Mouse (Mus musculus) hindbrain, embryonic 15.5 days (tissue): ENCODE results near the gene Mki67. TPM values are rescaled to one million over a fixed set of nuclear protein-coding genes. Genes with fewer than 3 reads are reported as not detected.
"Not testable (repeated sequence)": the region's sequence is repeated elsewhere in the genome, so short reads cannot be mapped to it uniquely, and the experiment has no call there.

ENCODE experiments used
- ATAC-seq: fragments of 200-750 bp; cut with Nextera tagmentation; 2 replicates; pipeline ENCODE4 v1.8.0; 2017; ENCODE audit warnings: low read depth, moderate number of reproducible peaks, moderate TSS enrichment; ENCODE audit not compliant: low FRiP score
- H3K27ac ChIP-seq: fragments of 300-500 bp; sonication (generic); replicated peaks from 2 replicates; pipeline ENCODE4 v1.5.1; 2015; ENCODE audit warnings: mild to moderate bottlenecking, inconsistent platforms
- H3K27me3 ChIP-seq: fragments of 300-500 bp; sonication (generic); 2 replicates; pipeline ENCODE4 v1.6.1; 2015; ENCODE audit warnings: control low read depth, inconsistent platforms
- H3K36me3 ChIP-seq: fragments of 300-500 bp; sonication (generic); 2 replicates; pipeline ENCODE4 v1.6.1; 2015; ENCODE audit warnings: control low read depth, inconsistent platforms
- H3K4me1 ChIP-seq: fragments of 300-500 bp; sonication (generic); replicated peaks from 2 replicates; pipeline ENCODE4 v1.6.1; 2015; ENCODE audit warnings: control low read depth, inconsistent platforms
- H3K4me2 ChIP-seq: fragments of 300-500 bp; sonication (generic); 2 replicates; pipeline ENCODE4 v1.6.1; 2015; ENCODE audit warnings: moderate library complexity, mild to moderate bottlenecking, inconsistent platforms
- H3K4me3 ChIP-seq: fragments of 300-500 bp; sonication (generic); 2 replicates; pipeline ENCODE4 v1.5.1; 2015; ENCODE audit warnings: mild to moderate bottlenecking, inconsistent platforms
- H3K9ac ChIP-seq: fragments of 300-500 bp; sonication (generic); 2 replicates; pipeline ENCODE4 v1.6.1; 2015; ENCODE audit warnings: inconsistent platforms
- H3K9me3 ChIP-seq: fragments of 300-500 bp; sonication (generic); 2 replicates; pipeline ENCODE4 v1.6.1; 2016; ENCODE audit warnings: control low read depth, inconsistent platforms
- WGBS: fragments of 180-500 bp; shearing (Covaris S2); methylation state at CpG from one replicate; pipeline ENCODE4 v1.1.7; 2015; 5-methylcytosine and 5-hydroxymethylcytosine counted together
- polyA plus RNA-seq: library from polyadenylated mRNA; unstranded; fragments of >200 nt; fragmentation: Nextera tagmentation; extraction: Ambion mirVana; gene quantifications from 2 replicates; pipeline ENCODE4 v1.2.1, GENCODE M21; 2015

Mki67 gene
- polyA plus RNA-seq, 1 experiment from 2014 or later: 6.4 TPM

DNA sequence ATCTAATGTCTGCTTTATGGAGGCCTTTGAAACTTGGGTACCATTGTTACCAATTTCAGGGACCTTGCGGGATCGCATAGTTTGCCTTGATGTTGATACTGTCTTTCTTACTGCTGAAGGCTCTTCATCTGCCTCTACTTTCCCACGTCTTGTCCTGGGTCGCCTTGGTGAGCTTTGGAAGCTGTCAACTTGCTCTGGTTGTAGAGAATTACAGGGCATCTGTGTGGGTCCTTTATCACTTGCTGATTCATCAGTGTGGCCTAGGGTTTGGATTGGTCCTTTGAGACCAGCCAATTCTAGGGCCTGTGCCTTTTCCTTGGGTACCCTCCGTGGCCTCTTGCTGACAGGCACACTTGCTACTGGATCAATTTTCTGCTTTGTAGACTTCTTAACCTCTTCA is 21.4 kb downstream of the Mki67 start:
- ATAC-seq: no peak
- no peak overlapping the region for H3K4me3 ChIP-seq
- WGBS: 94% methylated on average over 5 of the region's 5 CpGs

DNA sequence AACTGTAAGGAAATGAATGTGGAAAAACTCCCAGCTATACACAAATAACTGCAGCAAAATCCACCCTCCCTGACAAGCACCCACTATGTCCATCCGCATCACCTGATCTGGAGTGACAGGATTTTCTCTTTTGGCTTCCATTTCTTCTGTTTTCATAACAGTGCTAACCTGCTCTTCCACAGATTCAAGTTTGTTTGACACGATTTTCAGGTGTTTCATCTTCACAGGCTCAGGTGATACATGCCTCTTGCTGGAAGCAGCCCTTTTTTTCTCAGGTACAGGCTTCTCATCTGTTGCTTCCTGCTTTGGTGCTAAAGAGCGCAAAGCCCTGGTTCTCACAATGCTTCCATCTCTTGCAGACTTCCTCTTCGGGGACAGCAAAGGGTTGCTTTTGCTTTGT is 22.0 kb downstream of the Mki67 start:
- no peaks in the 10 kb centered on the region for H3K27me3 ChIP-seq
- no peak overlapping the region for H3K4me2 ChIP-seq
- H3K36me3 ChIP-seq: no peaks in the 10 kb centered on the region; the same call in 1 of the 2 replicates
- H3K9ac ChIP-seq: no peak overlapping the region
- H3K4me1 ChIP-seq: no peaks in the 10 kb centered on the region
- H3K9me3 ChIP-seq: no peaks in the 10 kb centered on the region
- WGBS: 92% methylated on average over 4 of the region's 4 CpGs
- no peak overlapping the region for H3K27ac ChIP-seq
- no peak overlapping the region for H3K4me3 ChIP-seq
- ATAC-seq: no peak

More for the DNA sequence above, 21.4 kb downstream of the Mki67 start:
- Histone ChIP-seq H3K27me3 (no peaks in the 10 kb centered on the region), H3K9me3 (no peaks in the 10 kb centered on the region), H3K27ac (no peak overlapping the region), H3K4me1 (no peaks in the 10 kb centered on the region), H3K36me3 (no peaks in the 10 kb centered on the region; the same call in 1 of the 2 replicates), H3K4me2 (no peak overlapping the region), H3K9ac (no peak overlapping the region)

DNA sequence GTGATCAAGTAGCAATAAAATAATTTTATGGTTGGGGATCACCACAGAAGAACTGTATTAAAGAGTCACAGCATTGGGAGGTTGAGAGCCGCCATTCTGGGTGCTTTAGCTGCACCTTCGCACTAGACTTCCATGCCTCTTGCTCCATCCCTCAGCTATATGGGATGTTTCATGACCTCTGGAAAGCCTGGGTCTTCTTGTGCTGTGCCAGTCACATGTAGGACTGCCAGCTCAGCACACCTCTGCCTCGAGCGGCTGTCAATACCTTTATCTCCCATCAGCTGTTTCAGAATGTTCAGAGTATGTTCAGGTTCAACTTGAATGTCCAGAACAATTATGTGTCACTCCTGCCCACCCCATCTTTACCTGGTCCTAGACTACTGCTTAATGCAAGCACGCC is 24.2 kb downstream of the Mki67 start:
- ATAC-seq: no peak
- H3K9ac ChIP-seq: no peak overlapping the region
- H3K9me3 ChIP-seq: no peaks in the 10 kb centered on the region
- 96% methylated on average over 5 of the region's 5 CpGs for WGBS
- no peaks in the 10 kb centered on the region for H3K4me1 ChIP-seq
- H3K27ac ChIP-seq: no peak overlapping the region
- no peak overlapping the region for H3K4me2 ChIP-seq
- H3K4me3 ChIP-seq: no peak overlapping the region
- H3K27me3 ChIP-seq: no peaks in the 10 kb centered on the region
- no peaks in the 10 kb centered on the region for H3K36me3 ChIP-seq

GRCm38 (mm10) chr7:135689396-135689795 is 26.8 kb downstream of the Mki67 start:
- Histone ChIP-seq H3K9me3 (no peaks in the 10 kb centered on the region), H3K4me1 (no peaks in the 10 kb centered on the region), H3K36me3 (no peaks in the 10 kb centered on the region), H3K27ac (no peak overlapping the region), H3K4me2 (no peak overlapping the region), H3K4me3 (no peak overlapping the region), H3K27me3 (no peaks in the 10 kb centered on the region), H3K9ac (no peak overlapping the region)
- ATAC-seq: no peak
- WGBS: 95% methylated on average over 7 of the region's 7 CpGs

DNA sequence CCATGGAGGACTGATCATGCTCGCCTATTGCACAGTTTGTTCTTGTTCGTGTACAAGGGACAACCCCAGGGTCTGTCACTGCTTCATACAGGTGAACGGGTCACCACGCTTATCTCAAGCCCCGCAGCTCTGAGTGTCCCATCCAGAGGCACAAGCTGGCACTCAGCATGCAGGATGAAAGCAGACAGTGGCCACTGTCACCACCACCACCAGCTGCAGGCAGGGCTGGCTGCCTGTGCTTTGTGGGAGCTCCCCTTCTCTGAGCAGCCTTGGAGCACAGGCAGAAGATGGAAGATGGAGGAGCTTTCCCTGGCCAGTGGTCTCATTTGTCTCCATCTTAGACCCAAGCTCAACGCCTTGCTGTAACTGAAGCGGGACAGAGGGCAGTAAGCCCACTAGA is 31.2 kb downstream of the Mki67 start:
- no peak overlapping the region for H3K9ac ChIP-seq
- no peak overlapping the region for H3K4me2 ChIP-seq
- no peaks in the 10 kb centered on the region for H3K36me3 ChIP-seq
- ATAC-seq: no peak
- no peak overlapping the region for H3K4me3 ChIP-seq
- WGBS: 85% methylated on average over 7 of the region's 7 CpGs
- no peaks in the 10 kb centered on the region for H3K27me3 ChIP-seq
- no peaks in the 10 kb centered on the region for H3K9me3 ChIP-seq
- H3K4me1 ChIP-seq: no peaks in the 10 kb centered on the region
- H3K27ac ChIP-seq: no peak overlapping the region

DNA sequence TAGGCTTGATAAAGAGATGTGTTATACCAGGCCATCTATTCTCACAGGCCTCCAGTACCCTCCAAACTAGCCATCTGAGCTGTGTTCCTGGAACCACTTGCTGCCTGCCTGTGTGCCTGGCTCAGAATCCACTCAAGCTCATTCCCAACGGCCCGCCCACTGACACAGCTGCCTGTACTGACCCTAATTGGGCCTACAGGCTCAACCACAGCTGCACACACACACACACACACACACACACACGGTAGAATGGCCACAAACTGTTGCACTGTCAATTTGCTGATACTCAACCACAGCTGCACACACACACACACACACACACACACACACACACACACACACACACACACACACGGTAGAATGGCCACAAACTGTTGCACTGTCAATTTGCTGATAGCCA is 32.1 kb downstream of the Mki67 start:
- not testable (repeated sequence) for H3K9me3 ChIP-seq, H3K4me1 ChIP-seq, H3K36me3 ChIP-seq, H3K4me2 ChIP-seq, ATAC-seq, H3K27ac ChIP-seq, H3K27me3 ChIP-seq, H3K9ac ChIP-seq, H3K4me3 ChIP-seq
- WGBS: 65% methylated on average over 4 of the region's 4 CpGs

DNA sequence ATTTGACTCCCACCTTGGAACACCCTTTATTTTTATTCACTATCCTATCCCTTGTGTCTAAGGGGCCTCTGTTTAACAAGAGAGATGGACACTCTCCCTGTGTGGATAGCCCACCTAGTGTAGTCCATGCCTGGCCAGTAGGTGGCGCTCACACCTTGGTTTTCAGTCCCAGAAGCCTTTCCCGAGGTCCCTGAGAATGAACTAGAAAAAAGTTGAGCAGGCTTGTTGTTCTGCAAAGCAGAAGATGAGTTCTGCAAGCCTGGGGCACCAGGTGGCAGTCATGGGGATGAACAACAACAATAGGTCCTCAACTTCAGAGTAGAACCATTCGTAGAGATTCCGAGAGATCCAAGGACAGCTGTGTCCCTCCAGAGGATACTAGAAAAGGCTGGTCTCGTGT is 35.8 kb downstream of the Mki67 start:
- no peaks in the 10 kb centered on the region for H3K36me3 ChIP-seq
- H3K9me3 ChIP-seq: no peaks in the 10 kb centered on the region
- no peak overlapping the region for H3K9ac ChIP-seq
- H3K4me1 ChIP-seq: no peaks in the 10 kb centered on the region
- no peaks in the 10 kb centered on the region for H3K27me3 ChIP-seq
- ATAC-seq: no peak
- WGBS: 72% methylated on average over 5 of the region's 5 CpGs
- no peak overlapping the region for H3K27ac ChIP-seq
- H3K4me2 ChIP-seq: no peak overlapping the region
- H3K4me3 ChIP-seq: no peak overlapping the region

- H3K27me3 ChIP-seq: no peaks in the 10 kb centered on the region
- no peak overlapping the region for H3K4me3 ChIP-seq
- H3K4me2 ChIP-seq: no peak overlapping the region
- H3K4me1 ChIP-seq: no peaks in the 10 kb centered on the region
- H3K9me3 ChIP-seq: no peaks in the 10 kb centered on the region
- no peak overlapping the region for H3K27ac ChIP-seq
- no peak for ATAC-seq
- no peak overlapping the region for H3K9ac ChIP-seq
- no peaks in the 10 kb centered on the region for H3K36me3 ChIP-seq
- WGBS: 81% methylated on average over 8 of the region's 8 CpGs
Measured at GRCm38 (mm10) chr7:135676722-135677121, 39.4 kb downstream of the Mki67 start.

GRCm38 (mm10) chr7:135673576-135673975 is 42.6 kb downstream of the Mki67 start:
- Histone ChIP-seq H3K4me1 (no peaks in the 10 kb centered on the region), H3K4me3 (no peak overlapping the region), H3K9me3 (no peaks in the 10 kb centered on the region), H3K4me2 (no peak overlapping the region), H3K27me3 (no peaks in the 10 kb centered on the region), H3K9ac (no peak overlapping the region), H3K36me3 (no peaks in the 10 kb centered on the region), H3K27ac (no peak overlapping the region)
- 54% methylated on average over 3 of the region's 3 CpGs for WGBS
- ATAC-seq: no peak

DNA sequence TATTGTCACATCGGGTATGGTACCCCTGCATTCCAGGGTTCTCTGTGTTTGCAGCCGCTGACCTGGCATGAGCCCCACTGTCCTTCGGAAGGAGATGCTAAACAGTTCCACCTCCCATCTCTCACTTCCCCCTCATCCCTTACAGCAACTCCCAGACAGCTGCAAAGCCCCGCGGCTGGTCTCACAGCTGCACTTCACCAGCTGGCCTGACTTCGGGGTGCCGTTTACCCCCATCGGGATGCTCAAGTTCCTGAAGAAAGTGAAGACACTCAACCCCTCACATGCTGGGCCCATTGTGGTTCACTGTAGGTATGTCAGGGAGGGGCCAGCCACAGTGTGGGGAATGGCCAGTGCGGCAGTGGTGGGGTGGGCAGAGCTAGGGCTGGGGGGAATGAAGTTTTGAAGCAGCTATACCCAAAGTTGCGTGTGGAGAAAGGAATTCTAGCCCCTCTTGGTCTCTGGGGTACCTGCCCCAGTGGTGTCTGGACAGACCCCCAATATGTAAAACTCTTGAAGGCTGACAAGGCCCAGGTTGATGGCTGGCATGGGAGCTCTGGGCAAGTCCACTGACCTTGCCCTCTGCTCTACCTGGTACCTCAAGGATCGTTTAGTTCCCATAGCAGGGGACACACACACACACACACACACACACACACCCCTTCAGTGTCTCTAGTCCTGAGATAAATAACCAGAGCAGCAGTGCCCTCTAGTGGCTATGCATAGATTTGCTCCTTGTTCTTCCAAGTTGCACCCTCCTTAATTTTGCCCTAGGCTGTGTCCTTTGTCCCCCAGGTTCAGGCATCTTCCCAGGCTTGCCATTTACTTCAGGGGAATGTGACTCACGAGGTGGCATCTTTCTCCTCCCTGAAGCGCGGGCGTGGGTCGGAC is 47.1 kb downstream of the Mki67 start:
- no peak overlapping the region for H3K27ac ChIP-seq
- no peaks in the 10 kb centered on the region for H3K36me3 ChIP-seq
- no peaks in the 10 kb centered on the region for H3K9me3 ChIP-seq
- H3K4me3 ChIP-seq: no peak overlapping the region
- H3K4me2 ChIP-seq: no peak overlapping the region
- peak; percentile 38; the same call in 1 of the 2 replicates for ATAC-seq
- 0 out of 2 replicates have a peak, but pooled peaks cover 2% of the 10 kb centered on the region for H3K4me1 ChIP-seq
- H3K9ac ChIP-seq: no peak overlapping the region
- H3K27me3 ChIP-seq: no peaks in the 10 kb centered on the region
- 35% methylated on average over 16 of the region's 16 CpGs for WGBS

DNA sequence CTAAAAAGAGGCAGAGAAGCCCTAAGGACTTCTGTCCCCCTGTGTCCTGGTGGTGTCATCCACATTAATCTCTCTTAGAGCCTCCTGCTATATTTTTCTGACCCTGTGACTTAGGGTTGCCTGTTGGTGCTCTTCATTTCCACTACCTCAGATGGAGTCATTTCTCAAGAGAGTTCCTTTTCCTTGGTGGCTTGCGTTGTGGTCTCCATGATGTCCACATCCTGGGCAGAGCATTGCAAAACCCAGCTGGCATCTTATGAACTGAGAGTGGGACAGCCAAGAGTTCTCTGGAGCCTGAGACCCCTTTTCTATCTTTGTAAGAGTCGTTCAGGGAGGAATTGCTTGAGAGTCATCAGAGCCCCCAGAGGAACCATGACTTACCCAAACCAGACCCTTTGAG is 49.8 kb downstream of the Mki67 start:
- no peaks in the 10 kb centered on the region for H3K27me3 ChIP-seq
- WGBS: 89% methylated on average over 2 of the region's 2 CpGs
- H3K27ac ChIP-seq: no peak overlapping the region
- H3K4me2 ChIP-seq: no peak overlapping the region
- H3K36me3 ChIP-seq: no peaks in the 10 kb centered on the region
- no peaks in the 10 kb centered on the region for H3K9me3 ChIP-seq
- no peak overlapping the region for H3K9ac ChIP-seq
- ATAC-seq: no peak
- H3K4me3 ChIP-seq: no peak overlapping the region
- H3K4me1 ChIP-seq: 0 out of 2 replicates have a peak, but pooled peaks cover 2% of the 10 kb centered on the region

DNA sequence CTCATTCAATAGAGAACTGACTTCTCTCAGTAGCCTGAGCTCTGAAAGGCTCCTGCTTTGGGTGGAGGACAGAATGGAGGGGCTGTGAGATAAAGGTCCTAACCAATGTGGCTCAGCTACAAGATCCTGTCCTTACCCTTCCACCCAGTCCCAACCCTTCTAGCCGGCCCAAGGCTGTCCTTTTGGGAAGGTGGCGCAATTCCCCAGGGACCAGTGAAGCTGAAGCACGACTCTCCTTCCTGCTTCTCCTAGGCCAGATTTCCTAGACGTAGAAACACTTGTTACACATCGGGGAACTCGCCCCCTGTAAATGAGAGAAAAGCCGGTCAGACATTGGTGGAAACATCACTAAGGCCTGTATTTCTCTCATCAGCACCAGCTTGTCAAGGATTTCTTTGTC is 52.0 kb downstream of the Mki67 start:
- Histone ChIP-seq H3K27ac (no peak overlapping the region), H3K9ac (no peak overlapping the region), H3K9me3 (no peaks in the 10 kb centered on the region), H3K27me3 (no peaks in the 10 kb centered on the region), H3K4me1 (0 out of 2 replicates have a peak, but pooled peaks cover 2% of the 10 kb centered on the region), H3K4me2 (no peak overlapping the region), H3K4me3 (no peak overlapping the region), H3K36me3 (no peaks in the 10 kb centered on the region)
- ATAC-seq: no peak
- 78% methylated on average over 7 of the region's 7 CpGs for WGBS

- H3K9me3 ChIP-seq: no peaks in the 10 kb centered on the region
- no peak overlapping the region for H3K9ac ChIP-seq
- no peaks in the 10 kb centered on the region for H3K36me3 ChIP-seq
- ATAC-seq: no peak
- no peak overlapping the region for H3K27ac ChIP-seq
- no peak overlapping the region for H3K4me2 ChIP-seq
- H3K27me3 ChIP-seq: no peaks in the 10 kb centered on the region
- no peak overlapping the region for H3K4me3 ChIP-seq
- H3K4me1 ChIP-seq: no peaks in the 10 kb centered on the region
Measured at GRCm38 (mm10) chr7:135660314-135660713, 55.8 kb downstream of the Mki67 start.
